14 mouse cellular contexts compared by ENCODE assay signal in the genomic region with DNA sequence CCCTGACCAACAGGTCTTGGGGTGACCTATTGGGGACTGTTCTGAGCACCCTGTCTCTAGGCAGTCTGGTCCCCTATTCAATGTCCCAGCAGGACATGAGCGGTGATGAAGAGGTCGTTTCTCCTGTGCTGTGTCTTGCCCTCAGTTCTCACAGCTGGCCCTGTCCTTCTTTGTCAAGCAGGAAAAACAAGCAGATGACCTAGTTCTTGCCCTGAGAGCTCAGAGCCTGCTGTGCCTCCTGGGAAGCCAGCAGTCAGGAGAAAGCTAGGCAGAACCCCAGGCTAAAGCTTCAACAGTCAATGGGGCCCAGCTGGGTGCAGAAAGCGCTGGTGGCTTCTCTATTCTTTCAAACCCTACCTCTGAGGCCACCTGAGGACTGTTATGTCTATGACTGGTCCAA.
"Had no signal": no experiment of that assay in that cellular context is flagged by ENCODE, and none has a peak within 500 bp of the region (broad histone marks: within the 10 kb centered on the region; RNA-seq: fewer than 3 reads in every experiment).

No protein-coding gene starts in this region.

- ATAC-seq: lung, postnatal 0 days; midbrain, embryonic 13.5 days had no signal

- H3K36me3 ChIP-seq: kidney, embryonic 15.5 days; limb, embryonic 12.5 days; midbrain, embryonic 13.5 days; neural tube, embryonic 15.5 days had no signal

- H3K27me3 ChIP-seq: limb, embryonic 12.5 days; midbrain, embryonic 13.5 days; neural tube, embryonic 15.5 days had no signal

- H3K27ac ChIP-seq: kidney, embryonic 15.5 days; limb, embryonic 12.5 days; liver, embryonic 14.5 days; midbrain, embryonic 13.5 days; neural tube, embryonic 15.5 days had no signal

- H3K4me3 ChIP-seq: kidney, embryonic 15.5 days; limb, embryonic 12.5 days; midbrain, embryonic 13.5 days; neural tube, embryonic 15.5 days had no signal

- H3K9me3 ChIP-seq: kidney, embryonic 15.5 days; limb, embryonic 12.5 days; midbrain, embryonic 13.5 days; neural tube, embryonic 15.5 days had no signal

- DNase-seq: kidney, adult 2 months; kidney, postnatal 14 days; lung, adult 18-20 months; lung, postnatal 36 days; right cerebral cortex, postnatal 4 days; spleen, adult 18-20 months; thymus, adult 18-20 months; thymus, postnatal 14 days had no signal

- H3K4me2 ChIP-seq: kidney, embryonic 15.5 days; limb, embryonic 12.5 days; midbrain, embryonic 13.5 days; neural tube, embryonic 15.5 days had no signal

- H3K9ac ChIP-seq: kidney, embryonic 15.5 days; limb, embryonic 12.5 days; liver, embryonic 14.5 days; midbrain, embryonic 13.5 days; neural tube, embryonic 15.5 days had no signal
